Comparison of ENCODE assay signal across 13 mouse cellular contexts in genomic region chr14:74848224-74848623, GRCm38 (mm10).
DNase-seq lines count a peak whose midpoint lies in the region; ATAC-seq and TF ChIP-seq lines count a peak whose summit lies in the region.
"Had no signal": no experiment of that assay in that cellular context is flagged by ENCODE, and none has a peak within 500 bp of the region (broad histone marks: within the 10 kb centered on the region; RNA-seq: fewer than 3 reads in every experiment).

No protein-coding gene starts in this region.

- no peak for TF ChIP-seq CTCF in kidney, postnatal 0 days (IDR thresholded peaks at IDR 0.05; ENCODE audit: low read depth)

- 89% methylated on average over 5 of the region's 5 CpGs for WGBS in heart, embryonic 13.5 days
- WGBS in kidney, postnatal 0 days, result 96% methylated on average over 5 of the region's 5 CpGs
- 95% methylated on average over 5 of the region's 5 CpGs for WGBS in limb, embryonic 12.5 days

- no peaks in the 10 kb centered on the region for H3K9me3 ChIP-seq in heart, embryonic 13.5 days
- no peaks in the 10 kb centered on the region for H3K9me3 ChIP-seq in kidney, postnatal 0 days (replicated peaks; ENCODE audit: low read length)
- no peaks in the 10 kb centered on the region for H3K9me3 ChIP-seq in limb, embryonic 12.5 days
- H3K9me3 ChIP-seq: midbrain, embryonic 15.5 days had no signal

- H3K4me1 ChIP-seq in heart, embryonic 13.5 days, result peaks cover 74% of the 10 kb centered on the region
- H3K4me1 ChIP-seq in kidney, postnatal 0 days (replicated peaks; ENCODE audit: insufficient read depth, low read length), result peaks cover 17% of the 10 kb centered on the region
- peaks cover 47% of the 10 kb centered on the region for H3K4me1 ChIP-seq in limb, embryonic 12.5 days (replicated peaks)

- no peaks in the 10 kb centered on the region for H3K27me3 ChIP-seq in heart, embryonic 13.5 days (replicated peaks)
- H3K27me3 ChIP-seq in kidney, postnatal 0 days (ENCODE audit: insufficient read depth, low read length), result no peaks in the 10 kb centered on the region
- H3K27me3 ChIP-seq in limb, embryonic 12.5 days, result no peaks in the 10 kb centered on the region
- H3K27me3 ChIP-seq: midbrain, embryonic 15.5 days had no signal

- no peak for DNase-seq in heart, postnatal 4 days
- DNase-seq in kidney, postnatal 0 days (ENCODE audit: low spot score), result no peak
- no peak for DNase-seq in kidney, adult 9 months
- peak; percentile 24 for DNase-seq in CD4-positive helper T cell, adult 2 months (ENCODE audit: low read depth, low spot score)
- no peak for DNase-seq in urinary bladder, postnatal 25 days (ENCODE audit: low spot score)
- DNase-seq in right cerebral cortex, adult 2 months (ENCODE audit: low spot score in 2 of 2), result no peak
- DNase-seq: cerebellum, adult 11 months; cerebellum, postnatal 36 days had no signal

- H3K27ac ChIP-seq in heart, embryonic 13.5 days (replicated peaks), result peak overlapping the region; percentile 91
- H3K27ac ChIP-seq in kidney, postnatal 0 days, result peak overlapping the region; percentile 15; the same call in 1 of the 2 replicates
- H3K27ac ChIP-seq in limb, embryonic 12.5 days, result peak overlapping the region; percentile 72; the same call in 1 of the 2 replicates
- H3K27ac ChIP-seq: left cerebral cortex, adult 2 months; midbrain, embryonic 15.5 days had no signal

- H3K4me2 ChIP-seq in heart, embryonic 13.5 days, result no peak overlapping the region
- no peak overlapping the region for H3K4me2 ChIP-seq in kidney, postnatal 0 days (ENCODE audit: low read length)
- no peak overlapping the region for H3K4me2 ChIP-seq in limb, embryonic 12.5 days
- H3K4me2 ChIP-seq: midbrain, embryonic 15.5 days had no signal

- H3K4me3 ChIP-seq in heart, embryonic 13.5 days, result no peak overlapping the region
- H3K4me3 ChIP-seq in kidney, postnatal 0 days (replicated peaks; ENCODE audit: low read depth, low read length), result no peak overlapping the region
- no peak overlapping the region for H3K4me3 ChIP-seq in limb, embryonic 12.5 days (replicated peaks)
- H3K4me3 ChIP-seq: left cerebral cortex, adult 2 months; midbrain, embryonic 15.5 days had no signal

- H3K9ac ChIP-seq in heart, embryonic 13.5 days, result no peak overlapping the region
- no peak overlapping the region for H3K9ac ChIP-seq in kidney, postnatal 0 days (ENCODE audit: low read depth, low read length)
- H3K9ac ChIP-seq in limb, embryonic 12.5 days (replicated peaks), result no peak overlapping the region
- H3K9ac ChIP-seq: midbrain, embryonic 15.5 days had no signal

- ATAC-seq in heart, embryonic 13.5 days (ENCODE audit: extremely low read depth, insufficient number of reproducible peaks, low FRiP score, low TSS enrichment), result no peak
- ATAC-seq in kidney, postnatal 0 days (replicated peaks; ENCODE audit: low FRiP score, low read depth), result no peak
- no peak for ATAC-seq in limb, embryonic 12.5 days (ENCODE audit: insufficient number of reproducible peaks, insufficient read depth, low FRiP score, low TSS enrichment, low read depth)
- ATAC-seq: forebrain, embryonic 14.5 days; midbrain, embryonic 15.5 days had no signal

- no peaks in the 10 kb centered on the region for H3K36me3 ChIP-seq in heart, embryonic 13.5 days
- H3K36me3 ChIP-seq in kidney, postnatal 0 days (ENCODE audit: insufficient read depth, low read length), result no peaks in the 10 kb centered on the region
- no peaks in the 10 kb centered on the region for H3K36me3 ChIP-seq in limb, embryonic 12.5 days
- H3K36me3 ChIP-seq: midbrain, embryonic 15.5 days had no signal

Comparison
In these comparisons a context has a peak if more than half of its experiments do, and no peak if none do; other contexts are left out.
1. H3K27ac ChIP-seq: peak in every context shown above with its lines; median percentile 91 in heart, embryonic 13.5 days; 72 in limb, embryonic 12.5 days; 15 in kidney, postnatal 0 days.